Mouse (Mus musculus) stomach, postnatal 0 days (tissue): ENCODE measurements around the gene Nars2.
A peak's percentile ranks its signal among the peaks of the same experiment; 100 is the strongest.

Experiments
- CTCF ChIP-seq: IDR thresholded peaks from 2 replicates; pipeline ENCODE4 v1.5.1; 2016; ENCODE audit warnings: antibody characterized with exemption, low read depth, mild to moderate bottlenecking, moderate library complexity
- EP300 ChIP-seq: optimal IDR thresholded peaks from 2 replicates; pipeline ENCODE3; 2016; ENCODE audit warnings: antibody characterized with exemption

DNA sequence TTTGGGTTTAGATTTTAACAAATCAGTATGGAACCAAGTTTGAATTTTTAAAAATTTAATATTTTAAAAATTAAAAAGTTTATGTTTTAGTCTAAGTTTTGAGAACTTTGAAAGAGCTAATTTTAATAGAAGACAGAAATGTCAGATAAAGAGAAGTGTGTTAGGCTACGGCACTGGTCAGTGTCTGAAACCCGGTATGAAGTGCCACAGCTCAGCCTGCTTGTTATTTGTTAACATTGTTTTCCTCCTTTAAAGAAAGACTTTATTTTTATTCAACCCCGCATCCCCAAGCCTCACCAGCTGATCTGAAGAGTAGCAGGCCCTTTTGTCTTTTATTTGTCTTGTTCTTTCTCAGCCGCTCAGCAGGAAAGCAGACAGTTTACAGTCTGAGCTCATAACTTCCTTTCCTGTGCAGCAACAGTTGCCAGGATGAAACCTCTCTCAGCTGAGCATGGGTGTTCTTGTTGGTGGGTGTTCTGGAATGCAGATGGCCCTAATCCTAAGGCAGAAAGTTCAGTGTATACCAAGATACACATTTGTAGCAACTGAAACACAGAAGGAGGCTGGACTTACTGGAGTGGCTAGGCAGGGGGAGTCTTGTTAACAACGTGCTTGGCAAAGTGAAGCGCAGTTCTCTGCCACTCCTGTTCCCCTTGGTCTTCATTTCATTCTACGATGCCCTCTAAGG, 32.5 kb downstream of the Nars2 start:
- TF ChIP-seq CTCF (peak; percentile 24; the same call in 1 of the 2 replicates), EP300 (no peak)
